Mouse (Mus musculus) intestine, postnatal 0 days (tissue): ENCODE measurements at regions not wholly inside any gene's neighbourhood (a gene's known extent, or its start where the extent isn't known, plus 50 kb on each side); places are given as distances from the start of the nearest gene placed in this dataset.
"Not testable (repeated sequence)": the region's sequence is repeated elsewhere in the genome, so short reads cannot be mapped to it uniquely, and the experiment has no call there.

Experiments used
- ATAC-seq: fragments of 200-750 bp; cut with Nextera tagmentation; 2 replicates; pipeline ENCODE4 v1.8.0; 2017; ENCODE audit warnings: mild to moderate bottlenecking, moderate TSS enrichment, moderate library complexity
- H3K27ac ChIP-seq: fragments of 300-500 bp; sonication (generic); 2 replicates; pipeline ENCODE4 v1.5.1; 2014; ENCODE audit warnings: mild to moderate bottlenecking, low read depth, low read length, moderate library complexity
- H3K27me3 ChIP-seq: fragments of 300-500 bp; sonication (generic); replicated peaks from 2 replicates; pipeline ENCODE4 v1.6.1; 2014; ENCODE audit warnings: low read length, mixed read lengths; ENCODE audit not compliant: control insufficient read depth, insufficient read depth
- H3K36me3 ChIP-seq: fragments of 300-500 bp; sonication (generic); 2 replicates; pipeline ENCODE4 v1.6.1; 2014; ENCODE audit warnings: mild to moderate bottlenecking, moderate library complexity; ENCODE audit not compliant: control insufficient read depth, insufficient read depth
- H3K4me1 ChIP-seq: fragments of 300-500 bp; sonication (generic); replicated peaks from 2 replicates; pipeline ENCODE4 v1.6.1; 2014; ENCODE audit warnings: antibody characterized with exemption, low read length, mixed read lengths; ENCODE audit not compliant: control insufficient read depth, insufficient read depth
- H3K4me2 ChIP-seq: fragments of 300-500 bp; sonication (generic); replicated peaks from 2 replicates; pipeline ENCODE4 v1.6.1; 2014; ENCODE audit warnings: low read depth, mild to moderate bottlenecking, moderate library complexity
- H3K4me3 ChIP-seq: fragments of 300-500 bp; sonication (generic); 2 replicates; pipeline ENCODE4 v1.5.1; 2014; ENCODE audit warnings: low read depth, low read length
- H3K9ac ChIP-seq: fragments of 300-500 bp; sonication (generic); 2 replicates; pipeline ENCODE4 v1.6.1; 2014; ENCODE audit warnings: mild to moderate bottlenecking, low read depth, low read length
- H3K9me3 ChIP-seq: fragments of 300-500 bp; sonication (generic); 2 replicates; pipeline ENCODE4 v1.6.1; 2016; ENCODE audit warnings: mixed run types; ENCODE audit not compliant: control insufficient read depth
- CTCF ChIP-seq: sonication (generic); IDR thresholded peaks from 2 replicates; pipeline ENCODE4 v1.5.1; 2016; ENCODE audit warnings: low read depth, mild to moderate bottlenecking, control low read depth, antibody characterized with exemption, moderate library complexity
- WGBS: fragments of 180-500 bp; shearing (Covaris S2); extraction: QIAGEN DNeasy Blood & Tissue Kit; methylation state at CpG from one replicate; pipeline ENCODE4 v1.1.7; 2014; 5-methylcytosine and 5-hydroxymethylcytosine counted together

DNA sequence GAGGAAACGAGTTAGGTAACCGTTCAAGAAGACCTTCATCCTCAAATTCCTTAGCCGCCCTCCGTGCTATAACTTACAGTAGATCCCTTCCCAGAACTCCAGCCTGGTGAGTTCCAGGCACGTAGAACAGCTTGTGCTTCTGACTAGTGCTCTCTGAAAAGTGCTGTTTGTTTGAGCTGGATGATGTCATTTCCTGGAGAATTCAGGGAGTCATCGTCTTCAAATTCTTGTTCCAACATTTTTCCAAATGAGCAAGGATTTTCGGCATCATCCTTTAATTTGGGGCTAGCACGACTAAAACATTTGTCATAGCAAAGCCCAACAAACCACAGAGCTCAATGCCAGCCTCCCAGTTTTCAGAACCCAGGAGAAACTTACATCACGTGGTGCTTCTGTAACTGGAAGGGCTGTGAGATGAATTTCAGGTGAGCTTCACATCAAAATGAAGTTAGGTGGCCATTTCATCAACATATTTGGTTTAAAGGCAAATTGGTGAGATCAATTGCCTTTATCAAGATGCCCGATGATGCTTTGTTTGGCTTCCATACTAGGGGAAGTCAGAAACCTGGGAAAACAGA lies 231.4 kb downstream of the Adgrg6 start:
- H3K4me3 ChIP-seq, result no peak overlapping the region
- no peaks in the 10 kb centered on the region for H3K9me3 ChIP-seq
- H3K36me3 ChIP-seq, result no peaks in the 10 kb centered on the region
- 68% methylated on average over 10 of the region's 10 CpGs for WGBS
- no peak overlapping the region for H3K27ac ChIP-seq
- no peaks in the 10 kb centered on the region for H3K27me3 ChIP-seq
- no peak for TF ChIP-seq CTCF
- no peaks in the 10 kb centered on the region for H3K4me1 ChIP-seq
- H3K4me2 ChIP-seq, result no peak overlapping the region
- ATAC-seq, result no peak
- H3K9ac ChIP-seq, result no peak overlapping the region

DNA sequence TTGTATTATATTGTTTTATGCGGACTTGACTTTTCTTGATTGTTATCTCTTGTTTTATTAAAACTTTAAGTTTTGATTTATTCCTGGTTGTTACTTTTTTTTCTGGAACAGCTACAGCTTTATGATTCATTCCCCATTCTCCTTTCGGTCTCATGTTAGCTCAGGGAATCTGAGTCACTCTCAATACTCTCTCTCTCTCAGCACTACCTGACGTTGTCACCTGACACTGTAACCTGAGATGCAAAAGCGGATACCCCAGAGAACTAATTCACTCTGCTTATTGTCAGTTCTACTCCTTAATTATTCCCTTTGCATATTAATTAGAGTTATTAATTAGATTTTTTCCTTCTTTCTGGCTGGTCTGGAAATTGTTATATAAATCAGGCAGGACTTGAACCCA lies 232.5 kb downstream of the Adgrg6 start:
- no peak overlapping the region for H3K9ac ChIP-seq
- no peaks in the 10 kb centered on the region for H3K4me1 ChIP-seq
- no peak for TF ChIP-seq CTCF
- H3K36me3 ChIP-seq, result no peaks in the 10 kb centered on the region
- 75% methylated on average over 4 of the region's 4 CpGs for WGBS
- H3K27me3 ChIP-seq, result no peaks in the 10 kb centered on the region
- no peaks in the 10 kb centered on the region for H3K9me3 ChIP-seq
- H3K4me3 ChIP-seq, result no peak overlapping the region
- no peak for ATAC-seq
- no peak overlapping the region for H3K27ac ChIP-seq
- no peak overlapping the region for H3K4me2 ChIP-seq

- Histone ChIP-seq H3K27ac (no peak overlapping the region), H3K4me2 (no peak overlapping the region), H3K4me3 (no peak overlapping the region), H3K4me1 (no peaks in the 10 kb centered on the region), H3K36me3 (no peaks in the 10 kb centered on the region), H3K9me3 (no peaks in the 10 kb centered on the region), H3K9ac (no peak overlapping the region), H3K27me3 (no peaks in the 10 kb centered on the region)
- no peak for ATAC-seq
- 68% methylated on average over 3 of the region's 3 CpGs for WGBS
- TF ChIP-seq CTCF, result no peak
Measured at GRCm38 (mm10) chr10:14311962-14312361, 233.5 kb downstream of the Adgrg6 start.

- WGBS, result 56% methylated on average over 3 of the region's 3 CpGs
- TF ChIP-seq CTCF, result no peak
- Histone ChIP-seq H3K4me3 (no peak overlapping the region), H3K27ac (no peak overlapping the region), H3K36me3 (no peaks in the 10 kb centered on the region), H3K4me2 (no peak overlapping the region), H3K9me3 (no peaks in the 10 kb centered on the region), H3K9ac (no peak overlapping the region), H3K4me1 (no peaks in the 10 kb centered on the region), H3K27me3 (no peaks in the 10 kb centered on the region)
- no peak for ATAC-seq
Measured at GRCm38 (mm10) chr10:14306811-14307210, 238.6 kb downstream of the Adgrg6 start.

DNA sequence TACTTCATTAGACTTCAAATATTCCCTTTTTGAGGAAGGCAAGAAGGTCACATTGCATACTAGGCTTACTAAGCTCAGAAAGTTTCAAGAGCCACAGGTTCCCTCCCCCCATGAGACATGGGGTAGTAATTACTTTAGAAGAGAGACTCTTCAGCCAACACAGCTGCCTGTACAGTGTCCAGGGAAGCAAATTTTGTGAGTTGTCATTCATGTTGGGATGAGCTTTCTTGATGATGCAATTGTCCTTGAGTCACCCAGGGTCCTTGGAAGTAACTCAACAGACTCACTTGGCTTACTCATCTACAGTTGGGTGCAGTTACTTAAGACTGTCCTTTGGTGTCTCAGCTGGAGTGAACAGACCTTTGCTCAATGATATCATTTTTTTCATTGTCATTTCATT lies 242.0 kb downstream of the Adgrg6 start:
- H3K27me3 ChIP-seq, result no peaks in the 10 kb centered on the region
- ATAC-seq, result no peak
- H3K9me3 ChIP-seq, result no peaks in the 10 kb centered on the region
- H3K36me3 ChIP-seq, result no peaks in the 10 kb centered on the region
- no peak for TF ChIP-seq CTCF
- no peak overlapping the region for H3K4me3 ChIP-seq
- H3K27ac ChIP-seq, result no peak overlapping the region
- no peak overlapping the region for H3K9ac ChIP-seq
- H3K4me2 ChIP-seq, result no peak overlapping the region
- H3K4me1 ChIP-seq, result no peaks in the 10 kb centered on the region

- Histone ChIP-seq H3K36me3 (no peaks in the 10 kb centered on the region), H3K27me3 (no peaks in the 10 kb centered on the region), H3K4me1 (no peaks in the 10 kb centered on the region), H3K4me2 (no peak overlapping the region), H3K27ac (no peak overlapping the region), H3K4me3 (no peak overlapping the region), H3K9ac (no peak overlapping the region), H3K9me3 (no peaks in the 10 kb centered on the region)
- 88% methylated on average over 4 of the region's 4 CpGs for WGBS
- ATAC-seq, result no peak
- TF ChIP-seq CTCF, result no peak
Measured at GRCm38 (mm10) chr10:14296147-14296546, 249.3 kb downstream of the Adgrg6 start.

DNA sequence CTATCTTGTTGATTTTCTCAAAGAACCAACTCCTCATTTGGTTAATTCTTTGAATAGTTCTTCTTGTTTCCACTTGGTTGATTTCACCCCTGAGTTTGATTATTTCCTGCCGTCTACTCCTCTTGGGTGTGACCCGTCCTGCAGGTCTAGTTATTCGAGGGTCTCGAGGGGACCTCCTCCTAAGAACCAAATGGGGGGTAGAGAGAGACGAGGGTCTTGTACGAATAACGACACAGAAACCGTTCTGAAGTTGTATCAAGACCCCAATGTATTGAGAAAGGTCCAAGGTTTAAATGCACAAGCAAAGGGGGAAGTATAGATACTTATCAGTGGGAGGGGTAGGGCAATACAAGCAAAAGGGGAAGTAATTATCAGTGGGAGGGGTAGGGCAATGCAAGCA lies 252.8 kb downstream of the Adgrg6 start:
- H3K9me3 ChIP-seq, H3K9ac ChIP-seq, H3K4me2 ChIP-seq, H3K4me3 ChIP-seq, H3K36me3 ChIP-seq, H3K4me1 ChIP-seq, ATAC-seq, H3K27ac ChIP-seq, H3K27me3 ChIP-seq: not testable (repeated sequence)
- WGBS, result 83% methylated on average over 8 of the region's 8 CpGs
